In the genomic region with DNA sequence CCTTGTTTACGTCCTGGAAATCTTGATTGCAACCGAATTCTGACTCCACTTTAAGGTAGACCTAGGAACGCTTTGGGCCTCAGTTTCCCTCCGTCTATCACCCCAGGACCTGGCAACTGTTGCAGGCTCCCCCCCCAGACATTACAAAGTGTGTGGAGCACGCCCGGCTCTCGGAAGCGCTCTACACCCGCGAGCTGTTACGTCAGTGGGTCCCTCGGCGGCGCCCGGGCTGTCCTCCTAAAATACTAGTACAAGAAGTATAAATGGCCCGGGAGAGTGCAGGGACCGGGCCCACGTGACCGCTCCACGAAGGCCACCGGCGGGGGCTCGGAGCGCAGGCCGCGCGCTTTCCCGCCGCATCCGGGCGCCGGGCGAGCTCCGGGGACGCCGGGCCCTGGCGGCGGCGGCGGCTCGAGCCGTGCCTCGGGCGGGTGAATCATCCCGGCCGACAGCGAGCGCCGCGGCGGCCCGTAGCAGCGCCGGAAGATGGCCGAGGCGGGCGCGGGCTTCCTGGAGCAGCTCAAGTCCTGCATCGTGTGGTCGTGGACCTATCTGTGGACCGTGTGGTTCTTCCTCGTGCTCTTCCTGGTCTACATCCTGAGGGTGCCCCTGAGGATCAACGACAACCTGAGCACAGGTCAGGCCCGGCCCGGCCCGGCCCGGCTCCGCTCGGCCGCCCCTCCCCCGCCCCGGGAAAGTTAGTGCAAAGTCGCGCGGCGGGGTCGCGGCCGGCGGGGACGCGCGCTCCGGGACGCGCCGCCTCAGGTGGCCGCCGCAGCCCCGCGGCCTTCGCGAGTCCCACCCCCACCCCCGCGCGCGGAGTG, we compare ENCODE assay signal across 8 mouse cellular contexts. TPM values are rescaled to one million over a fixed set of nuclear protein-coding genes. Genes with fewer than 3 reads are reported as not detected.
DNase-seq lines count a peak whose midpoint lies in the region; ATAC-seq and TF ChIP-seq lines count a peak whose summit lies in the region.

No protein-coding gene starts in this region.

- TF ChIP-seq EP300 in ES-Bruce4 (IDR thresholded peaks at IDR 0.05; ENCODE audit: insufficient read depth, low read depth, low read length), result no peak

- H3K4me3 ChIP-seq in ES-Bruce4 (ENCODE audit: low read depth, low read length), result peak overlapping the region; percentile 71
- peak overlapping the region; percentile 73 for H3K4me3 ChIP-seq in forebrain, embryonic 13.5 days
- H3K4me3 ChIP-seq in neural tube, embryonic 14.5 days (ENCODE audit: low read depth, low read length), result peak overlapping the region; percentile 76

- H3K27me3 ChIP-seq in ES-Bruce4 (ENCODE audit: control insufficient read depth, insufficient read depth, low read length, poor library complexity, severe bottlenecking), result no peaks in the 10 kb centered on the region
- no peaks in the 10 kb centered on the region for H3K27me3 ChIP-seq in forebrain, embryonic 13.5 days
- no peaks in the 10 kb centered on the region for H3K27me3 ChIP-seq in neural tube, embryonic 14.5 days (ENCODE audit: control insufficient read depth, insufficient read depth, low read length)

- peak; percentile 79 to 80 for DNase-seq in heart, postnatal 10 days
- DNase-seq in kidney, postnatal 4 days, result peak; percentile 77 to 87
- peak; percentile 71 to 78 for DNase-seq in lung, adult 18-20 months
- DNase-seq in testis, postnatal 10 days (ENCODE audit: low spot score), result peak; percentile 80

- peak overlapping the region; percentile 74 for H3K9ac ChIP-seq in ES-Bruce4 (ENCODE audit: low read depth, poor library complexity, severe bottlenecking)
- peak overlapping the region; percentile 84 for H3K9ac ChIP-seq in forebrain, embryonic 13.5 days
- peak overlapping the region; percentile 72 for H3K9ac ChIP-seq in neural tube, embryonic 14.5 days (replicated peaks; ENCODE audit: low read depth, low read length)

- no peaks in the 10 kb centered on the region for H3K36me3 ChIP-seq in ES-Bruce4 (ENCODE audit: control insufficient read depth, insufficient read depth, low read length, poor library complexity, severe bottlenecking)
- 0 out of 2 replicates have a peak, but pooled peaks cover 5% of the 10 kb centered on the region for H3K36me3 ChIP-seq in forebrain, embryonic 13.5 days (ENCODE audit: poor library complexity, severe bottlenecking)
- H3K36me3 ChIP-seq in neural tube, embryonic 14.5 days (ENCODE audit: control insufficient read depth, insufficient read depth, low read length), result no peaks in the 10 kb centered on the region

- WGBS in forebrain, embryonic 13.5 days, result under 1% methylated on average over 58 of the region's 97 CpGs
- under 1% methylated on average over 81 of the region's 97 CpGs for WGBS in neural tube, embryonic 14.5 days

- peak; percentile 71 for ATAC-seq in cerebellum, adult (ENCODE audit: insufficient number of reproducible peaks, low FRiP score, low TSS enrichment)
- ATAC-seq in forebrain, embryonic 13.5 days, result peak; percentile 90
- peak; percentile 89 for ATAC-seq in neural tube, embryonic 14.5 days (ENCODE audit: low read depth)

- intact Hi-C loops in heart, postnatal 10 days (cut with DNase I), result loop anchor here (2.0 to 5.0 kb wide), 2 partner anchors 19 to 57 kb away; a partner anchor contains a TSS

- TF ChIP-seq CTCF in ES-Bruce4 (IDR thresholded peaks at IDR 0.05; ENCODE audit: low read depth, low read length), result no peak

- no peak for TF ChIP-seq POLR2A in ES-Bruce4 (IDR thresholded peaks at IDR 0.05; ENCODE audit: insufficient read depth, low read length)

- H3K4me1 ChIP-seq in ES-Bruce4 (ENCODE audit: control insufficient read depth, insufficient read depth, low read length), result no peaks in the 10 kb centered on the region
- peaks cover 17% of the 10 kb centered on the region for H3K4me1 ChIP-seq in forebrain, embryonic 13.5 days
- no peaks in the 10 kb centered on the region for H3K4me1 ChIP-seq in neural tube, embryonic 14.5 days (ENCODE audit: control insufficient read depth, insufficient read depth, low read length)

- H3K9me3 ChIP-seq in ES-Bruce4 (replicated peaks; ENCODE audit: control insufficient read depth, insufficient read depth, low read length, poor library complexity, severe bottlenecking), result no peaks in the 10 kb centered on the region
- no peaks in the 10 kb centered on the region for H3K9me3 ChIP-seq in forebrain, embryonic 13.5 days (replicated peaks)
- no peaks in the 10 kb centered on the region for H3K9me3 ChIP-seq in neural tube, embryonic 14.5 days (ENCODE audit: control insufficient read depth, low read length)

- H3K27ac ChIP-seq in ES-Bruce4 (ENCODE audit: insufficient read depth, low read length), result no peak overlapping the region
- H3K27ac ChIP-seq in forebrain, embryonic 13.5 days, result peak overlapping the region; percentile 78
- H3K27ac ChIP-seq in neural tube, embryonic 14.5 days (ENCODE audit: low read depth, low read length), result peak overlapping the region; percentile 35

- peak overlapping the region; percentile 91 for H3K4me2 ChIP-seq in forebrain, embryonic 13.5 days
- H3K4me2 ChIP-seq in neural tube, embryonic 14.5 days (ENCODE audit: low read depth, low read length), result peak overlapping the region; percentile 84

RNA-seq across cellular contexts. Expression of a gene that starts 1.2 kb away (rescaled TPM):
- polyA plus RNA-seq in ES-Bruce4 (2011; ENCODE audit: insufficient read depth, insufficient read length, low read depth, missing spikeins), result 7.4 and 8.2 TPM in 2 replicates
- polyA plus RNA-seq in forebrain, embryonic 13.5 days (2015; fragmentation: Nextera tagmentation; extraction: Ambion mirVana), result 49.5 and 52.4 TPM in 2 replicates
- total RNA-seq in heart, postnatal 10 days (2021), result 10 to 100 TPM; 29.8 to 30.7 TPM
- polyA plus RNA-seq in neural tube, embryonic 14.5 days (2014; fragmentation: Nextera tagmentation; extraction: Ambion mirVana), result 62.1 and 71.9 TPM in 2 replicates

RNA-seq across cellular contexts. Expression of a gene that starts 57.9 kb away (rescaled TPM):
- 232 and 240 TPM in 2 replicates for polyA plus RNA-seq in ES-Bruce4 (2011; ENCODE audit: insufficient read depth, insufficient read length, low read depth, missing spikeins)
- polyA plus RNA-seq in forebrain, embryonic 13.5 days (2015; fragmentation: Nextera tagmentation; extraction: Ambion mirVana), result 245 and 247 TPM in 2 replicates
- 100 to 1,000 TPM; 164 to 173 TPM for total RNA-seq in heart, postnatal 10 days (2021)
- polyA plus RNA-seq in neural tube, embryonic 14.5 days (2014; fragmentation: Nextera tagmentation; extraction: Ambion mirVana), result 287 and 292 TPM in 2 replicates
